Mouse (Mus musculus) midbrain, embryonic 11.5 days (tissue): ENCODE data around the gene Pawr. TPM values are rescaled to one million over a fixed set of nuclear protein-coding genes. Genes with fewer than 3 reads are reported as not detected.

ENCODE experiments used
- ATAC-seq: fragments of 200-750 bp; cut with Nextera tagmentation; 2 replicates; pipeline ENCODE4 v1.8.0; 2017; ENCODE audit warnings: moderate TSS enrichment, moderate library complexity; ENCODE audit not compliant: low FRiP score
- DNase-seq: peaks from one replicate; pipeline ENCODE4 v3.0.0; 2015; ENCODE audit warnings: low spot score; ENCODE audit errors: missing footprints
- H3K27ac ChIP-seq: fragments of 300-500 bp; sonication (generic); 2 replicates; pipeline ENCODE4 v1.5.1; 2014; ENCODE audit warnings: low read depth, low read length
- H3K27me3 ChIP-seq: fragments of 300-500 bp; sonication (generic); 2 replicates; pipeline ENCODE4 v1.6.1; 2014; ENCODE audit warnings: mild to moderate bottlenecking, low read length, moderate library complexity, mixed read lengths; ENCODE audit not compliant: control insufficient read depth, insufficient read depth
- H3K36me3 ChIP-seq: fragments of 300-500 bp; sonication (generic); 2 replicates; pipeline ENCODE4 v1.6.1; 2014; ENCODE audit warnings: mild to moderate bottlenecking, low read length, moderate library complexity, mixed read lengths; ENCODE audit not compliant: control insufficient read depth, insufficient read depth
- H3K4me1 ChIP-seq: fragments of 300-500 bp; sonication (generic); 2 replicates; pipeline ENCODE4 v1.6.1; 2014; ENCODE audit warnings: low read length; ENCODE audit not compliant: control insufficient read depth, insufficient read depth
- H3K4me2 ChIP-seq: fragments of 300-500 bp; sonication (generic); 2 replicates; pipeline ENCODE4 v1.6.1; 2014; ENCODE audit warnings: mild to moderate bottlenecking, moderate library complexity
- H3K4me3 ChIP-seq: fragments of 300-500 bp; sonication (generic); 2 replicates; pipeline ENCODE4 v1.5.1; 2014; ENCODE audit warnings: low read depth, low read length
- H3K9ac ChIP-seq: fragments of 300-500 bp; sonication (generic); 2 replicates; pipeline ENCODE4 v1.6.1; 2014; ENCODE audit warnings: low read length
- H3K9me3 ChIP-seq: fragments of 300-500 bp; sonication (generic); 2 replicates; pipeline ENCODE4 v1.6.1; 2016; ENCODE audit warnings: low read length; ENCODE audit not compliant: control insufficient read depth
- WGBS: fragments of 180-500 bp; shearing (Covaris S2); extraction: QIAGEN DNeasy Blood & Tissue Kit; methylation state at CpG from one replicate; pipeline ENCODE4 v1.1.7; 2014; 5-methylcytosine and 5-hydroxymethylcytosine counted together
- polyA plus RNA-seq: library from polyadenylated mRNA; unstranded; fragments of >200 nt; fragmentation: Nextera tagmentation; extraction: Ambion mirVana; gene quantifications from 2 replicates; pipeline ENCODE4 v1.2.1, GENCODE M21; 2014

The Pawr gene
- polyA plus RNA-seq, 1 experiment from 2014 or later, result 14.4 TPM

- whole genome bisulfite sequencing, result 81% methylated on average over 11 of the region's 11 CpGs
- no peaks in the 10 kb centered on the region for H3K4me1 ChIP-seq
- ATAC-seq (no peak), DNase-seq (no peak)
- no peak overlapping the region for H3K4me3 ChIP-seq
- no peaks in the 10 kb centered on the region for H3K9me3 ChIP-seq
- no peak overlapping the region for H3K27ac ChIP-seq
- H3K36me3 ChIP-seq, result no peaks in the 10 kb centered on the region
- no peak overlapping the region for H3K9ac ChIP-seq
- H3K27me3 ChIP-seq, result no peaks in the 10 kb centered on the region
- H3K4me2 ChIP-seq, result no peak overlapping the region
These were observed 24.1 kb upstream of the Pawr start for GRCm38 (mm10) chr10:108307772-108308171.

- Histone ChIP-seq H3K36me3 (no peaks in the 10 kb centered on the region), H3K27me3 (no peaks in the 10 kb centered on the region), H3K4me3 (no peak overlapping the region), H3K4me1 (no peaks in the 10 kb centered on the region), H3K4me2 (no peak overlapping the region), H3K9me3 (no peaks in the 10 kb centered on the region), H3K27ac (no peak overlapping the region), H3K9ac (no peak overlapping the region)
- WGBS, result 87% methylated on average over 5 of the region's 5 CpGs
- DNase-seq (no peak), ATAC-seq (no peak)
These were observed 21.7 kb upstream of the Pawr start for GRCm38 (mm10) chr10:108310195-108310594.

- Histone ChIP-seq H3K36me3 (no peaks in the 10 kb centered on the region), H3K4me3 (no peak overlapping the region), H3K9ac (no peak overlapping the region), H3K9me3 (no peaks in the 10 kb centered on the region), H3K4me1 (no peaks in the 10 kb centered on the region), H3K4me2 (no peak overlapping the region), H3K27me3 (no peaks in the 10 kb centered on the region), H3K27ac (no peak overlapping the region)
- no peak for DNase-seq
- WGBS, result 95% methylated on average over 3 of the region's 3 CpGs
- ATAC-seq, result no peak
These were observed 20.5 kb upstream of the Pawr start for GRCm38 (mm10) chr10:108311396-108311795.

- Histone ChIP-seq H3K4me1 (no peaks in the 10 kb centered on the region), H3K36me3 (no peaks in the 10 kb centered on the region), H3K27me3 (no peaks in the 10 kb centered on the region), H3K9ac (no peak overlapping the region), H3K27ac (no peak overlapping the region), H3K9me3 (no peaks in the 10 kb centered on the region), H3K4me2 (no peak overlapping the region), H3K4me3 (no peak overlapping the region)
- ATAC-seq, result no peak
- DNase-seq, result no peak
- 74% methylated on average over 6 of the region's 6 CpGs for WGBS
These were observed 18.1 kb upstream of the Pawr start for GRCm38 (mm10) chr10:108313845-108314244.

GRCm38 (mm10) chr10:108314396-108314795 lies 17.5 kb upstream of the Pawr start:
- 93% methylated on average over 8 of the region's 8 CpGs for WGBS
- no peak for ATAC-seq

GRCm38 (mm10) chr10:108315236-108315635 lies 16.7 kb upstream of the Pawr start:
- H3K36me3 ChIP-seq, result no peaks in the 10 kb centered on the region
- no peaks in the 10 kb centered on the region for H3K4me1 ChIP-seq
- H3K27ac ChIP-seq, result no peak overlapping the region
- DNase-seq, result no peak
- H3K4me3 ChIP-seq, result no peak overlapping the region
- 95% methylated on average over 7 of the region's 7 CpGs for WGBS
- H3K9me3 ChIP-seq, result no peaks in the 10 kb centered on the region
- no peak overlapping the region for H3K4me2 ChIP-seq
- no peak overlapping the region for H3K9ac ChIP-seq
- H3K27me3 ChIP-seq, result no peaks in the 10 kb centered on the region
- no peak for ATAC-seq

More at GRCm38 (mm10) chr10:108314396-108314795, 17.5 kb upstream of the Pawr start:
- Histone ChIP-seq H3K4me2 (no peak overlapping the region), H3K9me3 (no peaks in the 10 kb centered on the region), H3K9ac (no peak overlapping the region), H3K27me3 (no peaks in the 10 kb centered on the region), H3K36me3 (no peaks in the 10 kb centered on the region), H3K27ac (no peak overlapping the region), H3K4me3 (no peak overlapping the region), H3K4me1 (no peaks in the 10 kb centered on the region)
- DNase-seq, result no peak

GRCm38 (mm10) chr10:108328356-108328755 lies 3.6 kb upstream of the Pawr start:
- Histone ChIP-seq H3K4me3 (no peak overlapping the region), H3K27me3 (peaks cover 12% of the 10 kb centered on the region), H3K27ac (no peak overlapping the region), H3K4me2 (no peak overlapping the region), H3K9me3 (no peaks in the 10 kb centered on the region), H3K4me1 (no peaks in the 10 kb centered on the region; the same call in 1 of the 2 replicates), H3K9ac (no peak overlapping the region), H3K36me3 (no peaks in the 10 kb centered on the region)
- 86% methylated on average over 7 of the region's 7 CpGs for WGBS
- no peak for ATAC-seq
- no peak for DNase-seq

- Histone ChIP-seq H3K4me2 (no peak overlapping the region), H3K9ac (no peak overlapping the region), H3K27me3 (peaks cover 12% of the 10 kb centered on the region), H3K27ac (no peak overlapping the region), H3K9me3 (no peaks in the 10 kb centered on the region), H3K36me3 (no peaks in the 10 kb centered on the region), H3K4me3 (no peak overlapping the region), H3K4me1 (no peaks in the 10 kb centered on the region; the same call in 1 of the 2 replicates)
- WGBS, result 90% methylated on average over 12 of the region's 12 CpGs
- ATAC-seq (no peak), DNase-seq (no peak)
These were observed 2.9 kb upstream of the Pawr start for GRCm38 (mm10) chr10:108328983-108329382.

- H3K27ac ChIP-seq, result no peak overlapping the region
- WGBS, result 85% methylated on average over 5 of the region's 5 CpGs
These were observed 2.1 kb upstream of the Pawr start for GRCm38 (mm10) chr10:108329771-108330170.

More at GRCm38 (mm10) chr10:108329771-108330170, 2.1 kb upstream of the Pawr start:
- Histone ChIP-seq H3K9me3 (no peaks in the 10 kb centered on the region), H3K4me1 (no peaks in the 10 kb centered on the region; the same call in 1 of the 2 replicates), H3K36me3 (no peaks in the 10 kb centered on the region), H3K27me3 (peaks cover 12% of the 10 kb centered on the region), H3K4me3 (no peak overlapping the region), H3K4me2 (no peak overlapping the region), H3K9ac (no peak overlapping the region)
- ATAC-seq (no peak), DNase-seq (no peak)
